Mouse (Mus musculus) liver, embryonic 14 days (tissue): ENCODE measurements around the gene Adamts16. TPM values are rescaled to one million over a fixed set of nuclear protein-coding genes. Genes with fewer than 3 reads are reported as not detected.

Experiments
- polyA plus RNA-seq: library from polyadenylated mRNA; depleted of rRNA; stranded (reverse); fragments of >200 nt; gene quantifications from 2 replicates; pipeline ENCODE4 v1.2.3, GENCODE M21; 2012; rRNA removed

Gene Adamts16
- polyA plus RNA-seq = 0.09 and 0.19 TPM in 2 replicates

DNA sequence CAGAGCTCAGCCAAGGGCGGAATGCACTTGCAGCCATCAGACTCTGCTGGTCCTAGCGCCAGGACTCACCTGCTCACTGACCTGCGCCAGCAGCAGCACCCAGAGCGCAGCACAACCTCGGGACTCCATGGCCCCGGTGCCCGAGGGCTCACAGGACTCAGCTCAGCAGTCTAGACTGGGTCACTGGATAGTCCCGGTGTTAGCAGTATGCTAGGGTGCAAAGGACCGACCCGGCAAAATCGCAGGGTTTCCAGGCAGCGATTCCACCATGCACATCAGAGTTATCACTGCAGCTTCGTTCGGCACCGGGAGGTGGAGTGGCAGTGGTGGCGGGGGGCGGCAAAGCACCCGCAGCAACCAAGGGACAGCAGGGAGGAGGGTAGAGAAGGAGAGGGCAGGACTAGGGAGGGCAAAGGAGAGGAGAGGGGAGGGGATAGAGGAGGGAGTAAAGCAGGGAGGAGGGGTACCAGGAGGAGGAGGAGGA, at the start of gene Adamts16:
TSS of gene Adamts16 (minus strand) at position 391 of the 484 bp plus-strand sequence.

Other genes with a start within 250 kb of the Adamts16 start
- 9.3 and 10.5 TPM in 2 replicates for gene Ice1, start 204.2 kb downstream of the Adamts16 start, polyA plus RNA-seq